Mouse (Mus musculus) heart, postnatal 14 days (tissue): ENCODE measurements at regions not wholly inside any gene's neighbourhood (a gene's known extent, or its start where the extent isn't known, plus 50 kb on each side); places are given as distances from the start of the nearest gene placed in this dataset.

Source experiments
- microRNA-seq, 2 experiments: library from miRNA; unstranded; fragments of <30 nt; microRNA quantifications; one replicate each; pipeline ENCODE4 v1.2.0; 2021 to 2022

Small RNAs in the stretch of these regions (microRNA-seq; reads per million reads assigned to microRNA genes)
- gene Gm23154 = 0 reads per million in 2 experiments
